Mouse (Mus musculus): ENCODE measurements around the gene Dazap1. TPM values are rescaled to one million over a fixed set of nuclear protein-coding genes. Genes with fewer than 3 reads are reported as not detected.

The Dazap1 gene
- polyA plus RNA-seq, 1 experiment from 2014 or later = 26.0 TPM

DNA sequence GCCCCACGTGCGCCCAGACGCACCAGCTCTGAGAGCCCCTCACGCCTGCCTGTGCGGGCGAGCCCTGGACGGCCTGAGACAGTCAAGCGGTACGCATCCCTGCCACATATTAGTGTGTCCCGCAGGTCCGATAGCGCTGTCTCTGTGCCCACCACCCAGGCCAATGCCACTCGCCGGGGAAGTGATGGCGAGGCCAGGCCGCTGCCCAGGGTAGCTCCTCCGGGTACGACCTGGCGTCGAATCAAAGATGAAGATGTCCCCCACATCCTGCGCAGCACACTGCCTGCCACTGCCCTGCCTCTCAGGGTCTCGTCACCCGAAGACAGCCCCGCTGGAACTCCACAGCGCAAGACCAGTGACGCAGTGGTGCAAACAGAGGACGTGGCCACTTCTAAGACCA is 54.0 kb downstream of the Dazap1 start:
- 43% methylated on average over 27 of the region's 27 CpGs for WGBS (ENCODE audit: insufficient replicate concordance)
- H3K4me3 ChIP-seq (replicated peaks) = no peak overlapping the region

GRCm38 (mm10) chr10:80316359-80316781 is 55.1 kb downstream of the Dazap1 start:
- Histone ChIP-seq H3K27me3 (peaks cover 58% of the 10 kb centered on the region), H3K9ac (no peak overlapping the region), H3K4me1 (replicated peaks) (peaks cover 56% of the 10 kb centered on the region), H3K36me3 (replicated peaks) (peaks cover 21% of the 10 kb centered on the region), H3K27ac (replicated peaks) (0 out of 2 replicates have a peak overlapping the region, but pooled peaks have one; percentile 31), H3K4me3 (replicated peaks) (no peak overlapping the region), H3K4me2 (peak overlapping the region; percentile 38; the same call in 1 of the 2 replicates), H3K9me3 (replicated peaks) (no peaks in the 10 kb centered on the region)
- no peak for ATAC-seq (ENCODE audit: insufficient read depth)
- 21% methylated on average over 11 of the region's 11 CpGs for WGBS (ENCODE audit: insufficient replicate concordance)

More for the DNA sequence above, 54.0 kb downstream of the Dazap1 start:
- no peak for ATAC-seq (ENCODE audit: insufficient read depth)
- Histone ChIP-seq H3K9ac (no peak overlapping the region), H3K9me3 (replicated peaks) (no peaks in the 10 kb centered on the region), H3K4me2 (no peak overlapping the region), H3K27ac (replicated peaks) (no peak overlapping the region), H3K27me3 (peaks cover 68% of the 10 kb centered on the region), H3K36me3 (replicated peaks) (peaks cover 21% of the 10 kb centered on the region), H3K4me1 (replicated peaks) (peaks cover 46% of the 10 kb centered on the region)

GRCm38 (mm10) chr10:80317011-80317410 is 55.7 kb downstream of the Dazap1 start:
- WGBS (ENCODE audit: insufficient replicate concordance) = 23% methylated on average over 10 of the region's 10 CpGs
- ATAC-seq (ENCODE audit: insufficient read depth) = no peak; the same call in 1 of the 2 replicates
- H3K27ac ChIP-seq (replicated peaks) = 0 out of 2 replicates have a peak overlapping the region, but pooled peaks have one; percentile 35
- H3K4me2 ChIP-seq = peak overlapping the region; percentile 38
- H3K36me3 ChIP-seq (replicated peaks) = peaks cover 21% of the 10 kb centered on the region
- peaks cover 51% of the 10 kb centered on the region for H3K27me3 ChIP-seq
- no peaks in the 10 kb centered on the region for H3K9me3 ChIP-seq (replicated peaks)
- H3K9ac ChIP-seq = peak overlapping the region; percentile 7; the same call in 1 of the 2 replicates
- H3K4me1 ChIP-seq (replicated peaks) = peaks cover 63% of the 10 kb centered on the region
- no peak overlapping the region for H3K4me3 ChIP-seq (replicated peaks)

GRCm38 (mm10) chr10:80320340-80320760 is 59.1 kb downstream of the Dazap1 start, which contains the start of gene 2310011J03Rik:
2310011J03Rik (minus strand) TSS chr10:80320537.
- peaks cover 18% of the 10 kb centered on the region for H3K27me3 ChIP-seq
- peak within 1 kb of the TSS; percentile 86 for H3K4me3 ChIP-seq (replicated peaks)
- H3K9me3 ChIP-seq (replicated peaks) = no peaks in the 10 kb centered on the region
- peaks cover 94% of the 10 kb centered on the region for H3K4me1 ChIP-seq (replicated peaks)
- peak within 1 kb of the TSS; percentile 87 for H3K27ac ChIP-seq (replicated peaks)
- ATAC-seq (ENCODE audit: insufficient read depth) = peak; percentile 41; the same call in 1 of the 2 replicates
- H3K4me2 ChIP-seq = peak within 1 kb of the TSS; percentile 100
- peak within 1 kb of the TSS; percentile 85 for H3K9ac ChIP-seq
- under 1% methylated on average over 34 of the region's 34 CpGs for WGBS (ENCODE audit: insufficient replicate concordance)
- peaks cover 21% of the 10 kb centered on the region for H3K36me3 ChIP-seq (replicated peaks)

DNA sequence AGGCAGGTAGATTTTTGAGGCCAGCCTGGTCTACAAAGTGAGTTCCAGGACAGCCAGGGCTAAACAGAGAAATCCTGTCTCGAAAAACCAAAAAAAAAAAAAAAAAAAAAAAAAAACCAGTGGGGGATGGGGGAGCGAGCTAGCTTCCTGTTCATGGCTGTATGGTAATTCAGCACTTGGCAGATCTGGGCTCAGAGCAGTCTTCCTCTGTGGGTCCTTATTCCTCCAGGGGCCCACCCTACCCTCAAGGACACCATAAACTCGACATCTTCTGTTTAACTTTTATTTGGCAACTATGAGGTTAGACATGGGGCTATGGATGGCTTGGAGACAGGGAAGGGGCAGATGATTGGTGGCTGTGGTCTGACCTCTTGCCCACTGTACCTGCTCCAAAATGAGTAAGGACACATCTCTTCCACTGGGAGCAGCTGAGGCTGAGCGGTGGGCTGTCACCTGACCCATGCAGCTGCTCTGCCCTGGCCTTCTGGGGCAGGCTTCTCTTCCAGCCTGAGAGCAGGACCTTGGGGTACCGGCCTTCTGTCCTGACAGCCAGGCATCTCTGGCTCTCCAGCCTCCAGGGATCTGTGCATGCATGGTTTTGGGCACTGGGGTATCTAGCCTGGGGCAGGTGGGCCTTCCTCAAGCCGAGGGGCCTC is 59.9 kb downstream of the Dazap1 start:
- peaks cover 21% of the 10 kb centered on the region for H3K36me3 ChIP-seq (replicated peaks)

GRCm38 (mm10) chr10:80321670-80322581 is 60.6 kb downstream of the Dazap1 start:
- H3K36me3 ChIP-seq (replicated peaks) = peaks cover 21% of the 10 kb centered on the region
- peak overlapping the region; percentile 77 for H3K4me3 ChIP-seq (replicated peaks)
- H3K9me3 ChIP-seq (replicated peaks) = no peaks in the 10 kb centered on the region
- H3K4me2 ChIP-seq = peak overlapping the region; percentile 100
- peaks cover 2% of the 10 kb centered on the region for H3K27me3 ChIP-seq
- H3K4me1 ChIP-seq (replicated peaks) = peaks cover 81% of the 10 kb centered on the region
- H3K27ac ChIP-seq (replicated peaks) = peak overlapping the region; percentile 86
- WGBS (ENCODE audit: insufficient replicate concordance) = 78% methylated on average over 21 of the region's 21 CpGs
- H3K9ac ChIP-seq = peak overlapping the region; percentile 21
- ATAC-seq (ENCODE audit: insufficient read depth) = no peak

More for the DNA sequence above, 59.9 kb downstream of the Dazap1 start:
- no peaks in the 10 kb centered on the region for H3K9me3 ChIP-seq (replicated peaks)
- H3K9ac ChIP-seq = peak overlapping the region; percentile 5; the same call in 1 of the 2 replicates
- H3K27ac ChIP-seq (replicated peaks) = peak overlapping the region; percentile 87
- H3K4me1 ChIP-seq (replicated peaks) = peaks cover 89% of the 10 kb centered on the region
- ATAC-seq (ENCODE audit: insufficient read depth) = no peak
- H3K4me2 ChIP-seq = peak overlapping the region; percentile 100
- H3K4me3 ChIP-seq (replicated peaks) = peak overlapping the region; percentile 86
- peaks cover 10% of the 10 kb centered on the region for H3K27me3 ChIP-seq
- WGBS (ENCODE audit: insufficient replicate concordance) = 47% methylated on average over 6 of the region's 6 CpGs

DNA sequence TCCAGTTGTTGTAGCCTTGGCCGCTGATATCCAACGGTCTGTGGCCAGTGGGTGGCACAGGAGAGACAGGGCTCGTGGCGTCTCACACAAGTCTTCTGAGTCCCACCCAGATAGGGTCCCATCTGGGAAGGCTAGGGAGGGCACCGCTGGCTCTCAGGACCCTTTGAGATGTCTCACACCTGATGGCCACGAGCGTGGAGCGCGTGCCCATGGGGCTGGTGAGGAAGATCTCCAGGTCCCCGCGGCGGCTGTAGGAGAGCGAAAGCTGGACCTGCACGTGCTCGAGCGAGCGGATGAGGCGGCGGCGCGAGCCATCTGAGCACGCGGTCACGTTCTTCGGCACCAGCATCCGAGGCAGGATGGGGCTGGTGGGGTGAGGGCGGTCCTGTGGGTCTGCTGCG is 61.5 kb downstream of the Dazap1 start:
- no peaks in the 10 kb centered on the region for H3K9me3 ChIP-seq (replicated peaks)
- peak; percentile 8 for ATAC-seq (ENCODE audit: insufficient read depth)
- H3K36me3 ChIP-seq (replicated peaks) = peaks cover 16% of the 10 kb centered on the region
- WGBS (ENCODE audit: insufficient replicate concordance) = 2% methylated on average over 28 of the region's 28 CpGs
- H3K27ac ChIP-seq (replicated peaks) = peak overlapping the region; percentile 86
- H3K4me2 ChIP-seq = peak overlapping the region; percentile 100
- peaks cover 77% of the 10 kb centered on the region for H3K4me1 ChIP-seq (replicated peaks)
- H3K4me3 ChIP-seq (replicated peaks) = peak overlapping the region; percentile 77
- no peaks in the 10 kb centered on the region for H3K27me3 ChIP-seq
- H3K9ac ChIP-seq = peak overlapping the region; percentile 70

DNA sequence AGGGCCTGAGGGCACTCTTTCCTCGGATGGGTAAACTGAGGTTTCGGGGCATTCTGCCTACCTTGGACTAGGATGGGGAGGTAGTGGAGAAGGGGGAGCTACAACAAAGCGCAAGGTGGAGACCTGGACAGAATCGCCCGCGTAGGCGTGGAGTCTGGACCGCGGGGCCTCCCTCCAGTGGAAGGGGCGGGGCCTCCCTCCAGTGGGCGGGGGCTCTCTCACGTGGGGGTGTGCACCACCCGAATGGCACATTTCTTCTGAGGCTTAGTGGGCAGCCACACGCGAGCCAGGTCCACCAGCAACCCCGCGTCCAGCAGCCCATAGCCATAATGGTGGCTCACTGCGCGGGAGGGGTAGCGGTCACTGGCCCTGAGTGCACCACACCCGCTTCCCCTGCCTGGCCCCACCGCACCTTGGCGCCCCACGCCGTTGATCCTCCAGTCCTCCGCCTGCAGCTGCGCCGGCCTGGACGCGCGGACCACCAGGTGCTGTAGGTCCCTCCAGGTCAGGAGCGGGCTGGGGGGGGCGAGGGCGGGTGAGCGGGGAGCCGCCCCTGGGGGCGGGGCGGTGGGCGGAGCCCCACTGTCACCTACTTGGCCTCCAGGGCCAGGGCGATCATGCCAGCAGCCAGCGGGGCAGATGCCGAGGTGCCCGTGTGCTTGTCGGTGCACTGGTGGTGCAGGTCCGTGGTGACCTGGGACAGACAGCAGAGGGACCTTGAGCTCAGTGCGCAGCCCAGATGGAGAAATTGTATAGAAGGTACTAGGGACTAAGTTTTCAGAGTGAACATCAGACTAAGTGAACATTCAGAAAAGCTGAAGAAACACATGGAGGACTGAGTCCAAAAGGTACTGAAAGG is 62.2 kb downstream of the Dazap1 start:
- Histone ChIP-seq H3K36me3 (replicated peaks) (peaks cover 9% of the 10 kb centered on the region), H3K4me3 (replicated peaks) (peak overlapping the region; percentile 77), H3K27me3 (no peaks in the 10 kb centered on the region), H3K9me3 (replicated peaks) (no peaks in the 10 kb centered on the region), H3K4me1 (replicated peaks) (peaks cover 75% of the 10 kb centered on the region), H3K27ac (replicated peaks) (peak overlapping the region; percentile 86), H3K4me2 (peak overlapping the region; percentile 100), H3K9ac (peak overlapping the region; percentile 70)
- ATAC-seq (ENCODE audit: insufficient read depth) = peak; percentile 66
- WGBS (ENCODE audit: insufficient replicate concordance) = under 1% methylated on average over 46 of the region's 46 CpGs

DNA sequence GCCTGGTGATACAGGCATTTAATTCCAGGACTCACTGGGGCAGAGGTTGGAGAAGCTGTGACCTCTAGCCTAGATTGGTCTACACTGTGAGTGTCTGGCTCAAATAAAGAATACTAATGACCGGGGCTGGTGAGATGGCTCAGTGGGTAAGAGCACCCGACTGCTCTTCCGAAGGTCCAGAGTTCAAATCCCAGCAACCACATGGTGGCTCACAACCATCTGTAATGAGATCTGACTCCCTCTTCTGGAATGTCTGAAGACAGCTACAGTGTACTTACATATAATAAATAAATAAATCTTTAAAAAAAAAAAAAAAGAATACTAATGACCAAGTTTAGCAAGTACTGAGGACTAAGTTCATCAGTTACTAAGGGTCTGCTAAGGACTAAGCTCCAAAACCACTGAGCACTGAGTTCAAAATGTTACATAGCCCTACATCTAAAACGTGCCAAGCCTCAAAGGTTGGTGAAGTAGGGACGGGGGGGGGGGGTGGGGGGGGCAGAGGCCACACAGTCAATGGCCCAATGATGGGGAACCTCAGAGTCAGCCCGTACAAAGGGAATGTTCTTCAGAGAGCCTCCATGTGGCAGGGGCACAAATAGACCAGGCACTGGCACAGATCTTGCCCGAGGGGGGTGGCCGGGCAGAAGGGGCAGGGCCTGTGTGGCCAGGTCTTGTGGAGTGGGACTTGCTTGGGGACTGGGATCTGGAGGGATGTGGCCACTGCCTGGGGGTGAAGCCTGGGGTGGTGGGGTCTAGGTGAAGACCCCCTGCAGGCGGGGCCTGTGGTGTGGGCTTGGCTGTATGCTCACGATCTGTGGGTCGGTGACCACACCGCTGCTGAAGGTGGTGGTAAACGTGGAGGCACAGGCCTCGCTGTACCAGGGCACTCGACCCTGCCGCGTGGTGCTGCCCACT is 63.1 kb downstream of the Dazap1 start:
- Histone ChIP-seq H3K27ac (replicated peaks) (peak overlapping the region; percentile 86), H3K4me3 (replicated peaks) (peak overlapping the region; percentile 77), H3K9me3 (replicated peaks) (no peaks in the 10 kb centered on the region), H3K4me2 (peak overlapping the region; percentile 100), H3K4me1 (replicated peaks) (peaks cover 75% of the 10 kb centered on the region), H3K9ac (no peak overlapping the region), H3K27me3 (no peaks in the 10 kb centered on the region), H3K36me3 (replicated peaks) (no peaks in the 10 kb centered on the region; the same call in 1 of the 2 replicates)
- ATAC-seq (ENCODE audit: insufficient read depth) = no peak
- WGBS (ENCODE audit: insufficient replicate concordance) = 66% methylated on average over 17 of the region's 17 CpGs

Measured in liver, embryonic 15.5 days (tissue).